Mouse (Mus musculus) heart, embryonic 10.5 days (tissue): Measurements from ENCODE around the gene Slc9a3r2. TPM values are rescaled to one million over a fixed set of nuclear protein-coding genes. Genes with fewer than 3 reads are reported as not detected.

Experiments
- DNase-seq: peaks from one replicate; pipeline ENCODE4 v3.0.0-alpha.2; 2017; ENCODE audit warnings: low spot score
- H3K27ac ChIP-seq: fragments of 300-500 bp; sonication (generic); 2 replicates; pipeline ENCODE4 v1.5.1; 2016; ENCODE audit warnings: mild to moderate bottlenecking
- H3K27me3 ChIP-seq: fragments of 300-500 bp; sonication (generic); 2 replicates; pipeline ENCODE4 v1.6.1; 2016; ENCODE audit warnings: mild to moderate bottlenecking; ENCODE audit not compliant: poor library complexity, insufficient read depth, severe bottlenecking
- H3K36me3 ChIP-seq: fragments of 300-500 bp; sonication (generic); 2 replicates; pipeline ENCODE4 v1.6.1; 2016; ENCODE audit warnings: mild to moderate bottlenecking, moderate library complexity
- H3K4me1 ChIP-seq: fragments of 300-500 bp; sonication (generic); 2 replicates; pipeline ENCODE4 v1.6.1; 2016; ENCODE audit warnings: mild to moderate bottlenecking
- H3K4me3 ChIP-seq: fragments of 300-500 bp; sonication (generic); 2 replicates; pipeline ENCODE4 v1.5.1; 2016; ENCODE audit warnings: mild to moderate bottlenecking, moderate library complexity
- H3K9me3 ChIP-seq: fragments of 300-500 bp; sonication (generic); 2 replicates; pipeline ENCODE4 v1.6.1; 2016; ENCODE audit warnings: mild to moderate bottlenecking, moderate library complexity
- WGBS: fragments of 180-500 bp; shearing (Covaris S2); methylation state at CpG from one replicate; pipeline ENCODE4 v1.1.7; 2016; 5-methylcytosine and 5-hydroxymethylcytosine counted together
- polyA plus RNA-seq: library from polyadenylated mRNA; unstranded; fragments of >200 nt; fragmentation: Nextera tagmentation; extraction: Ambion mirVana; gene quantifications from 2 replicates; pipeline ENCODE4 v1.2.1, GENCODE M21; 2016

Slc9a3r2 gene
- polyA plus RNA-seq, 1 experiment from 2014 or later, result 51.5 TPM

DNA sequence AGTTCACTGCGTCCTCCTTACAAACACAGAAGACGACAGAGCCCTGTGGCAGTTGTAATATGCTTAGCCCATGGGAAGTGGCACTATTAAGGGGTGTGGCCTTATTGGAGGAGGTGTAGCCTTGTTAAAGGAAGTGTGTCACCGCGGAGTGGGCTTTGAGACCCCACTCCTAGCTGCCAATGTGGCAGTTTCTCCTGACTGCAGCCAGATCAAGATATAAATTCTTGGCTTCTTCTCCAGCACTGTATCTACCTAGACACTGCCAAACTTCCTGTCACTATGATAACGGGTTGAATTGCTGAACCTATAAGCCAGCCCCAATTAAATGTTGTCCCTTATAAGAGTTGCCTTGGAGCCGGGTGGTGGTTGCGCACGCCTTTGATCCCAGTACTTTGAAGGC, 24.7 kb downstream of the Slc9a3r2 start:
- Histone ChIP-seq H3K36me3 (peaks cover 98% of the 10 kb centered on the region), H3K4me1 (no peaks in the 10 kb centered on the region), H3K27me3 (no peaks in the 10 kb centered on the region; the same call in 1 of the 2 replicates), H3K4me3 (no peak overlapping the region), H3K27ac (no peak overlapping the region), H3K9me3 (no peaks in the 10 kb centered on the region)
- 90% methylated on average over 8 of the region's 8 CpGs for WGBS
- no peak for DNase-seq

DNA sequence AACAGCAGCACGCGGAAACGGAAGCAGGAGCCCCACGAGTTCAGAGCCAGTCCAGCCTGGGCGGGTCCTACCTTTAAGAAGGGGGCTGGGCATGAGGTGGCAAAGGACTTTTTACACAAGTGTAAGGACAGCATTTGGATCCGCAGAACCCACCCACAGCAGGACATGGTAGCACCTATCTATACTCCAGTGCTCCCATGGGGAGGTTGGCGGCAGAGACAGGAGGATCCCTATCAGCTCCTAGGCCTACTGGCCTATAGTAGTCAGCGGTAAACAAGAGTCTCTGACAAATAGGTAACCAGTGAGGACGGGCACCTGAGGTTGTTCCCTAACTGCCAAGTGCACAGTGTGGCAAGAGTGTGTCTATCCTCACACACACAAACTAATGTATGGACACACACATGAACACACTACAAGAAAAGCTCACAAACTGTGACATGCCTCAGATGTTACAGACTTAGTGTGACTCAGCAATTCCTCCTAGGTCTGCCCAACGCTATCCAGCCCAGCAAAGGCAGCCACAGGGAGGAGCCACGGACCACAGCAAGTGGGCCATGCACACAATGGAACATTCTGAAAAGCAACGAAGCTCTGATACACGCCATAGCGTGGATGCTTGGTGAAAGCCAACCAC, 32.4 kb downstream of the Slc9a3r2 start:
- WGBS, result 83% methylated on average over 14 of the region's 14 CpGs
- H3K36me3 ChIP-seq, result peaks cover 93% of the 10 kb centered on the region
- DNase-seq, result peak; percentile 85

GRCm38 (mm10) chr17:24610711-24611110, 39.4 kb downstream of the Slc9a3r2 start:
- H3K4me3 ChIP-seq, result no peak overlapping the region
- 0 out of 2 replicates have a peak overlapping the region, but pooled peaks have one; percentile 56 for H3K27ac ChIP-seq
- no peaks in the 10 kb centered on the region; the same call in 1 of the 2 replicates for H3K27me3 ChIP-seq
- WGBS, result 46% methylated on average over 2 of the region's 2 CpGs
- peaks cover 80% of the 10 kb centered on the region for H3K36me3 ChIP-seq
- DNase-seq, result no peak
- peaks cover 6% of the 10 kb centered on the region; the same call in 1 of the 2 replicates for H3K4me1 ChIP-seq
- no peaks in the 10 kb centered on the region for H3K9me3 ChIP-seq

More for the DNA sequence above, 32.4 kb downstream of the Slc9a3r2 start:
- Histone ChIP-seq H3K4me1 (peaks cover 3% of the 10 kb centered on the region; the same call in 1 of the 2 replicates), H3K4me3 (no peak overlapping the region), H3K9me3 (no peaks in the 10 kb centered on the region), H3K27me3 (no peaks in the 10 kb centered on the region; the same call in 1 of the 2 replicates), H3K27ac (peak overlapping the region; percentile 16; the same call in 1 of the 2 replicates)

DNA sequence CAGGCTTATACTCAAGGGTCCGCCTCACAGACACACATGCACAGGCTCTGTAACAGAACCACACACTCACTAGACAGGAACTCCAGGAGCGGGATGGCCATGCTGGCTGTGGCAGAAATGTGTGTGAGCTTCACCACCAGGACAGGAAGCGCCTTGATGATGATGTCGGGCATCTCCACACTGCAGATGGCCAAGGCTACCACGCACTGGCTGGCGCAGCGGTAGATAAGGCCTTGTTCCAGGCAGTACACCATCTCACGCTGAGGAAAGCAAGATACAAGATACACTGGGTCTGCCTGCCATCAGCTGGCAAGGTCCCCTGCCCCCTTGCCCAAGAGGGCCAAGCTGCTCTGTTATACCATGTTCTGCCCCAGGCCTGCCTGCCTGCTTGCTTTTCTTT, 41.3 kb downstream of the Slc9a3r2 start:
- WGBS, result 76% methylated on average over 8 of the region's 8 CpGs
- no peak for DNase-seq
- no peak overlapping the region for H3K27ac ChIP-seq
- no peak overlapping the region for H3K4me3 ChIP-seq
- peaks cover 6% of the 10 kb centered on the region; the same call in 1 of the 2 replicates for H3K4me1 ChIP-seq
- no peaks in the 10 kb centered on the region for H3K9me3 ChIP-seq
- H3K27me3 ChIP-seq, result no peaks in the 10 kb centered on the region; the same call in 1 of the 2 replicates
- peaks cover 80% of the 10 kb centered on the region for H3K36me3 ChIP-seq

DNA sequence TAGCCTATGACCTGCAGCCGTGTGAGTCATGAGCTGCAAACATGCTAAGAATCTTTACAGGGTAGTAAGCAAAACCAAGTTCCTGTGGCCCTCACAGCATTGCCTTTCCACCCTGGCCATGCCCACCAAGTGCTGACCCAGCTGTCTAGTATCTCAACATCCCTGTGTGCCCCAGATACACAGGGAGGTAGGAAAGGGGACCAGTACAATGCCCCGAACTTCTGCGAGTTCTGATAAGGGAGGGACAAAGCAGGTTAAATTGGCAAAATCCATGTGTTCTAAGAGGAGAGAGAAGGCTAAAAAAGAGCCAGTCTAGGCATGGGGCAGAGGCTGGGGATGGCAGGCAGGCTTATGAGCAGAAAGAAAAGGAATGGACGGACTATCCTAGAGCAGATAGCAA, 41.8 kb downstream of the Slc9a3r2 start:
- Histone ChIP-seq H3K9me3 (no peaks in the 10 kb centered on the region), H3K36me3 (peaks cover 79% of the 10 kb centered on the region), H3K27me3 (no peaks in the 10 kb centered on the region; the same call in 1 of the 2 replicates), H3K27ac (no peak overlapping the region), H3K4me3 (no peak overlapping the region), H3K4me1 (peaks cover 6% of the 10 kb centered on the region; the same call in 1 of the 2 replicates)
- 85% methylated on average over 4 of the region's 4 CpGs for WGBS
- no peak for DNase-seq

GRCm38 (mm10) chr17:24604557-24604956, 45.6 kb downstream of the Slc9a3r2 start:
- DNase-seq, result no peak
- Histone ChIP-seq H3K36me3 (peaks cover 97% of the 10 kb centered on the region), H3K4me3 (no peak overlapping the region), H3K27me3 (no peaks in the 10 kb centered on the region; the same call in 1 of the 2 replicates), H3K9me3 (no peaks in the 10 kb centered on the region), H3K4me1 (no peaks in the 10 kb centered on the region), H3K27ac (no peak overlapping the region)
- 83% methylated on average over 3 of the region's 3 CpGs for WGBS

- Histone ChIP-seq H3K27me3 (no peaks in the 10 kb centered on the region; the same call in 1 of the 2 replicates), H3K4me3 (no peak overlapping the region), H3K36me3 (peaks cover 99% of the 10 kb centered on the region), H3K9me3 (no peaks in the 10 kb centered on the region), H3K27ac (no peak overlapping the region), H3K4me1 (no peaks in the 10 kb centered on the region)
- WGBS, result 86% methylated on average over 8 of the region's 8 CpGs
- no peak for DNase-seq
These were observed 46.2 kb downstream of the Slc9a3r2 start for GRCm38 (mm10) chr17:24603961-24604360.

DNA sequence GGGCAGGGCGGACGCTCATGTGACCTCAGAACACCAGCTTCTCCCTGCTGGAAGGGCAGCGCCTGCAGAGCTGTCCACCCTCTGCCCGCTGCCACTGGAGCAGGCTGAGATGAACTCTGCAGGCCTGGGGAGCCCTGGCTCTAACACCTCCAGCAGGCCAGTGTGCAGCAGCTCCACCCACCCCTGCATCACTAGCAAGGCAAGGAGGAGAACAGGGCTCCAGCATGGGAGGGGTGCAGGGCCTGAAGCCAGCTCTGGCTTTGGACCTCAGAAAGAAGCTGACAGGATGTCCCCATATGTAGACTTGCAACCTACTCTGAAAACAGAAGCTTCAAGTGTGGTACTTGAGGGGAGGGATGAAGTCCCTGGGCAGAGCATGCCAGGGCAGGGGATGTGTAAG, 49.6 kb downstream of the Slc9a3r2 start:
- H3K36me3 ChIP-seq, result peaks cover 99% of the 10 kb centered on the region
- H3K27ac ChIP-seq, result no peak overlapping the region
- H3K9me3 ChIP-seq, result no peaks in the 10 kb centered on the region
- H3K4me1 ChIP-seq, result no peaks in the 10 kb centered on the region
- WGBS, result 84% methylated on average over 4 of the region's 4 CpGs
- no peaks in the 10 kb centered on the region for H3K27me3 ChIP-seq
- no peak for DNase-seq
- no peak overlapping the region for H3K4me3 ChIP-seq

- H3K36me3 ChIP-seq, result peaks cover 99% of the 10 kb centered on the region
These were observed 52.1 kb downstream of the Slc9a3r2 start for GRCm38 (mm10) chr17:24597989-24598388.

GRCm38 (mm10) chr17:24596471-24597183, 53.5 kb downstream of the Slc9a3r2 start:
- H3K4me1 ChIP-seq, result 0 out of 2 replicates have a peak, but pooled peaks cover 3% of the 10 kb centered on the region
- no peak overlapping the region for H3K4me3 ChIP-seq
- no peak for DNase-seq
- no peak overlapping the region for H3K27ac ChIP-seq
- H3K9me3 ChIP-seq, result no peaks in the 10 kb centered on the region
- peaks cover 99% of the 10 kb centered on the region for H3K36me3 ChIP-seq
- H3K27me3 ChIP-seq, result no peaks in the 10 kb centered on the region
- WGBS, result 88% methylated on average over 19 of the region's 19 CpGs

More at GRCm38 (mm10) chr17:24597989-24598388, 52.1 kb downstream of the Slc9a3r2 start:
- whole genome bisulfite sequencing, result 89% methylated on average over 3 of the region's 3 CpGs
- Histone ChIP-seq H3K4me1 (0 out of 2 replicates have a peak, but pooled peaks cover 3% of the 10 kb centered on the region), H3K9me3 (no peaks in the 10 kb centered on the region), H3K27me3 (no peaks in the 10 kb centered on the region), H3K27ac (no peak overlapping the region), H3K4me3 (no peak overlapping the region)
- no peak for DNase-seq

GRCm38 (mm10) chr17:24596073-24596466, 54.1 kb downstream of the Slc9a3r2 start:
- no peak overlapping the region for H3K27ac ChIP-seq
- no peaks in the 10 kb centered on the region for H3K27me3 ChIP-seq
- 0 out of 2 replicates have a peak, but pooled peaks cover 3% of the 10 kb centered on the region for H3K4me1 ChIP-seq
- peaks cover 99% of the 10 kb centered on the region for H3K36me3 ChIP-seq
- 78% methylated on average over 5 of the region's 5 CpGs for WGBS
- no peak for DNase-seq
- H3K9me3 ChIP-seq, result no peaks in the 10 kb centered on the region
- no peak overlapping the region for H3K4me3 ChIP-seq

- DNase-seq, result no peak
- whole genome bisulfite sequencing, result 81% methylated on average over 17 of the region's 17 CpGs
- no peak overlapping the region for H3K27ac ChIP-seq
- 0 out of 2 replicates have a peak, but pooled peaks cover 3% of the 10 kb centered on the region for H3K4me1 ChIP-seq
- no peaks in the 10 kb centered on the region for H3K27me3 ChIP-seq
- peaks cover 99% of the 10 kb centered on the region for H3K36me3 ChIP-seq
- H3K4me3 ChIP-seq, result no peak overlapping the region
- no peaks in the 10 kb centered on the region for H3K9me3 ChIP-seq
These were observed 54.7 kb downstream of the Slc9a3r2 start for GRCm38 (mm10) chr17:24595126-24596072.
